Mouse (Mus musculus): ENCODE results near the gene Pced1b. TPM values are rescaled to one million over a fixed set of nuclear protein-coding genes. Genes with fewer than 3 reads are reported as not detected.
"Not testable (repeated sequence)": the region's sequence is repeated elsewhere in the genome, so short reads cannot be mapped to it uniquely, and the experiment has no call there.

Gene Pced1b
- polyA plus RNA-seq, 1 experiment from 2014 or later, result 8.7 TPM

GRCm38 (mm10) chr15:97364271-97364670 is 117.4 kb downstream of the Pced1b start:
- H3K27me3 ChIP-seq (ENCODE audit: control insufficient read depth, insufficient read depth, low read length); H3K27ac ChIP-seq (ENCODE audit: low read depth, low read length); H3K9me3 ChIP-seq (ENCODE audit: control insufficient read depth, low read length); H3K36me3 ChIP-seq (ENCODE audit: control insufficient read depth, insufficient read depth, low read length); H3K4me1 ChIP-seq (ENCODE audit: control insufficient read depth, insufficient read depth, low read length); H3K4me2 ChIP-seq (replicated peaks; ENCODE audit: low read depth, low read length); H3K9ac ChIP-seq (ENCODE audit: low read depth, low read length); H3K4me3 ChIP-seq (ENCODE audit: low read length); ATAC-seq (ENCODE audit: low FRiP score, low TSS enrichment): not testable (repeated sequence)
- 88% methylated on average over 3 of the region's 3 CpGs for WGBS

GRCm38 (mm10) chr15:97364968-97365367 is 118.1 kb downstream of the Pced1b start:
- WGBS, result 91% methylated on average over 8 of the region's 8 CpGs
- H3K4me2 ChIP-seq (replicated peaks; ENCODE audit: low read depth, low read length), result no peak overlapping the region
- H3K27ac ChIP-seq (ENCODE audit: low read depth, low read length), result no peak overlapping the region
- no peaks in the 10 kb centered on the region for H3K9me3 ChIP-seq (ENCODE audit: control insufficient read depth, low read length)
- no peak overlapping the region for H3K9ac ChIP-seq (ENCODE audit: low read depth, low read length)
- H3K27me3 ChIP-seq (ENCODE audit: control insufficient read depth, insufficient read depth, low read length), result no peaks in the 10 kb centered on the region
- H3K36me3 ChIP-seq (ENCODE audit: control insufficient read depth, insufficient read depth, low read length), result no peaks in the 10 kb centered on the region
- ATAC-seq (ENCODE audit: low FRiP score, low TSS enrichment), result no peak
- no peak overlapping the region for H3K4me3 ChIP-seq (ENCODE audit: low read length)
- no peaks in the 10 kb centered on the region for H3K4me1 ChIP-seq (ENCODE audit: control insufficient read depth, insufficient read depth, low read length)

- H3K27ac ChIP-seq (ENCODE audit: low read depth, low read length), result no peak overlapping the region
- H3K36me3 ChIP-seq (ENCODE audit: control insufficient read depth, insufficient read depth, low read length), result no peaks in the 10 kb centered on the region
Observed at GRCm38 (mm10) chr15:97368035-97368608, 121.2 kb downstream of the Pced1b start.

GRCm38 (mm10) chr15:97368631-97369030 is 121.7 kb downstream of the Pced1b start:
- no peaks in the 10 kb centered on the region for H3K27me3 ChIP-seq (ENCODE audit: control insufficient read depth, insufficient read depth, low read length)
- no peak overlapping the region for H3K9ac ChIP-seq (ENCODE audit: low read depth, low read length)
- H3K36me3 ChIP-seq (ENCODE audit: control insufficient read depth, insufficient read depth, low read length), result no peaks in the 10 kb centered on the region
- H3K27ac ChIP-seq (ENCODE audit: low read depth, low read length), result no peak overlapping the region
- WGBS, result 79% methylated on average over 7 of the region's 7 CpGs
- H3K4me3 ChIP-seq (ENCODE audit: low read length), result no peak overlapping the region
- H3K4me1 ChIP-seq (ENCODE audit: control insufficient read depth, insufficient read depth, low read length), result peaks cover 11% of the 10 kb centered on the region
- no peak overlapping the region for H3K4me2 ChIP-seq (replicated peaks; ENCODE audit: low read depth, low read length)
- ATAC-seq (ENCODE audit: low FRiP score, low TSS enrichment), result no peak
- no peaks in the 10 kb centered on the region for H3K9me3 ChIP-seq (ENCODE audit: control insufficient read depth, low read length)

More at GRCm38 (mm10) chr15:97368035-97368608, 121.2 kb downstream of the Pced1b start:
- ATAC-seq (ENCODE audit: low FRiP score, low TSS enrichment), result no peak
- H3K4me1 ChIP-seq (ENCODE audit: control insufficient read depth, insufficient read depth, low read length), result peaks cover 6% of the 10 kb centered on the region
- no peak overlapping the region for H3K4me3 ChIP-seq (ENCODE audit: low read length)
- H3K9ac ChIP-seq (ENCODE audit: low read depth, low read length), result no peak overlapping the region
- no peak overlapping the region for H3K4me2 ChIP-seq (replicated peaks; ENCODE audit: low read depth, low read length)
- 88% methylated on average over 9 of the region's 9 CpGs for WGBS
- H3K27me3 ChIP-seq (ENCODE audit: control insufficient read depth, insufficient read depth, low read length), result no peaks in the 10 kb centered on the region
- no peaks in the 10 kb centered on the region for H3K9me3 ChIP-seq (ENCODE audit: control insufficient read depth, low read length)

GRCm38 (mm10) chr15:97369144-97369543 is 122.2 kb downstream of the Pced1b start:
- Histone ChIP-seq H3K27ac (ENCODE audit: low read depth, low read length) (no peak overlapping the region), H3K4me3 (ENCODE audit: low read length) (no peak overlapping the region), H3K4me2 (replicated peaks; ENCODE audit: low read depth, low read length) (no peak overlapping the region), H3K9ac (ENCODE audit: low read depth, low read length) (no peak overlapping the region), H3K4me1 (ENCODE audit: control insufficient read depth, insufficient read depth, low read length) (peaks cover 13% of the 10 kb centered on the region), H3K9me3 (ENCODE audit: control insufficient read depth, low read length) (no peaks in the 10 kb centered on the region), H3K27me3 (ENCODE audit: control insufficient read depth, insufficient read depth, low read length) (no peaks in the 10 kb centered on the region), H3K36me3 (ENCODE audit: control insufficient read depth, insufficient read depth, low read length) (no peaks in the 10 kb centered on the region)
- ATAC-seq (ENCODE audit: low FRiP score, low TSS enrichment), result no peak
- 92% methylated on average over 10 of the region's 10 CpGs for WGBS

- H3K27me3 ChIP-seq (ENCODE audit: control insufficient read depth, insufficient read depth, low read length), result no peaks in the 10 kb centered on the region
- H3K27ac ChIP-seq (ENCODE audit: low read depth, low read length), result no peak overlapping the region
- WGBS, result 92% methylated on average over 7 of the region's 7 CpGs
- ATAC-seq (ENCODE audit: low FRiP score, low TSS enrichment), result no peak
- no peak overlapping the region for H3K9ac ChIP-seq (ENCODE audit: low read depth, low read length)
- no peaks in the 10 kb centered on the region for H3K9me3 ChIP-seq (ENCODE audit: control insufficient read depth, low read length)
- peaks cover 13% of the 10 kb centered on the region for H3K4me1 ChIP-seq (ENCODE audit: control insufficient read depth, insufficient read depth, low read length)
- H3K4me2 ChIP-seq (replicated peaks; ENCODE audit: low read depth, low read length), result no peak overlapping the region
- no peak overlapping the region for H3K4me3 ChIP-seq (ENCODE audit: low read length)
- H3K36me3 ChIP-seq (ENCODE audit: control insufficient read depth, insufficient read depth, low read length), result no peaks in the 10 kb centered on the region
Observed at GRCm38 (mm10) chr15:97370880-97371279, 124.0 kb downstream of the Pced1b start.

- not testable (repeated sequence) for H3K4me2 ChIP-seq (replicated peaks; ENCODE audit: low read depth, low read length); H3K36me3 ChIP-seq (ENCODE audit: control insufficient read depth, insufficient read depth, low read length); H3K9ac ChIP-seq (ENCODE audit: low read depth, low read length); ATAC-seq (ENCODE audit: low FRiP score, low TSS enrichment); H3K27me3 ChIP-seq (ENCODE audit: control insufficient read depth, insufficient read depth, low read length); H3K4me3 ChIP-seq (ENCODE audit: low read length); H3K27ac ChIP-seq (ENCODE audit: low read depth, low read length); H3K9me3 ChIP-seq (ENCODE audit: control insufficient read depth, low read length)
- 58% methylated on average over 3 of the region's 3 CpGs for whole genome bisulfite sequencing
- H3K4me1 ChIP-seq (ENCODE audit: control insufficient read depth, insufficient read depth, low read length), result peaks cover 22% of the 10 kb centered on the region
Observed at GRCm38 (mm10) chr15:97372043-97372442, 125.1 kb downstream of the Pced1b start.

GRCm38 (mm10) chr15:97372611-97373131 is 125.8 kb downstream of the Pced1b start:
- H3K27ac ChIP-seq (ENCODE audit: low read depth, low read length), result peak overlapping the region; percentile 48; the same call in 1 of the 2 replicates
- H3K9me3 ChIP-seq (ENCODE audit: control insufficient read depth, low read length), result no peaks in the 10 kb centered on the region
- peaks cover 26% of the 10 kb centered on the region for H3K4me1 ChIP-seq (ENCODE audit: control insufficient read depth, insufficient read depth, low read length)
- no peak overlapping the region for H3K9ac ChIP-seq (ENCODE audit: low read depth, low read length)
- no peak for ATAC-seq (ENCODE audit: low FRiP score, low TSS enrichment)
- no peaks in the 10 kb centered on the region for H3K27me3 ChIP-seq (ENCODE audit: control insufficient read depth, insufficient read depth, low read length)
- H3K4me2 ChIP-seq (replicated peaks; ENCODE audit: low read depth, low read length), result no peak overlapping the region
- WGBS, result 48% methylated on average over 6 of the region's 6 CpGs
- H3K36me3 ChIP-seq (ENCODE audit: control insufficient read depth, insufficient read depth, low read length), result no peaks in the 10 kb centered on the region
- no peak overlapping the region for H3K4me3 ChIP-seq (ENCODE audit: low read length)

- peak overlapping the region; percentile 3; the same call in 1 of the 2 replicates for H3K4me3 ChIP-seq (ENCODE audit: low read length)
- H3K4me2 ChIP-seq (replicated peaks; ENCODE audit: low read depth, low read length), result peak overlapping the region; percentile 42
- ATAC-seq (ENCODE audit: low FRiP score, low TSS enrichment), result peak; percentile 61
- H3K9ac ChIP-seq (ENCODE audit: low read depth, low read length), result 0 out of 2 replicates have a peak overlapping the region, but pooled peaks have one; percentile 2
- H3K27ac ChIP-seq (ENCODE audit: low read depth, low read length), result peak overlapping the region; percentile 48; the same call in 1 of the 2 replicates
- 6% methylated on average over 25 of the region's 25 CpGs for WGBS
- H3K4me1 ChIP-seq (ENCODE audit: control insufficient read depth, insufficient read depth, low read length), result peaks cover 26% of the 10 kb centered on the region
- H3K36me3 ChIP-seq (ENCODE audit: control insufficient read depth, insufficient read depth, low read length), result no peaks in the 10 kb centered on the region
- no peaks in the 10 kb centered on the region for H3K9me3 ChIP-seq (ENCODE audit: control insufficient read depth, low read length)
- H3K27me3 ChIP-seq (ENCODE audit: control insufficient read depth, insufficient read depth, low read length), result no peaks in the 10 kb centered on the region
Observed at GRCm38 (mm10) chr15:97373203-97374084, 126.5 kb downstream of the Pced1b start.
